Mouse (Mus musculus): Measurements from ENCODE around the gene Kbtbd12. TPM values are rescaled to one million over a fixed set of nuclear protein-coding genes. Genes with fewer than 3 reads are reported as not detected.
A peak's percentile ranks its signal among the peaks of the same experiment; 100 is the strongest.

Gene Kbtbd12
- polyA plus RNA-seq, 1 experiment = 0.19 TPM

GRCm38 (mm10) chr6:88662284-88662683 lies 24.5 kb upstream of the Kbtbd12 start:
- H3K4me1 ChIP-seq (ENCODE audit: control insufficient read depth, insufficient read depth, insufficient read length) = peaks cover 6% of the 10 kb centered on the region; the same call in 1 of the 2 replicates
- TF ChIP-seq POLR2A (IDR thresholded peaks at IDR 0.05; ENCODE audit: low read depth, low read length) (no peak), CTCF (IDR thresholded peaks at IDR 0.05; ENCODE audit: extremely low read depth, insufficient read depth, insufficient read length, insufficient replicate concordance) (no peak)
- H3K36me3 ChIP-seq (ENCODE audit: control insufficient read depth, insufficient read depth, low read length) = no peaks in the 10 kb centered on the region
- DNase-seq (ENCODE audit: low read depth in 1 of 2, low spot score in 2 of 2) = peak in 1 of 2 experiments; percentile 8
- 50% methylated on average over 3 of the region's 3 CpGs for WGBS
- no peaks in the 10 kb centered on the region for H3K27me3 ChIP-seq (ENCODE audit: control insufficient read depth, insufficient read depth, low read length)
- H3K27ac ChIP-seq (ENCODE audit: insufficient read depth, low read length) = no peak overlapping the region
- no peak overlapping the region for H3K4me3 ChIP-seq (ENCODE audit: extremely low read depth, insufficient read depth, insufficient read length)

- Histone ChIP-seq H3K4me1 (ENCODE audit: control insufficient read depth, insufficient read depth, insufficient read length) (peaks cover 6% of the 10 kb centered on the region; the same call in 1 of the 2 replicates), H3K27me3 (ENCODE audit: control insufficient read depth, insufficient read depth, low read length) (no peaks in the 10 kb centered on the region), H3K36me3 (ENCODE audit: control insufficient read depth, insufficient read depth, low read length) (no peaks in the 10 kb centered on the region), H3K4me3 (ENCODE audit: extremely low read depth, insufficient read depth, insufficient read length) (no peak overlapping the region), H3K27ac (ENCODE audit: insufficient read depth, low read length) (no peak overlapping the region)
- 91% methylated on average over 2 of the region's 2 CpGs for WGBS
- DNase-seq (ENCODE audit: low read depth in 1 of 2, low spot score in 2 of 2) = no peak
- no peak for TF ChIP-seq POLR2A (IDR thresholded peaks at IDR 0.05; ENCODE audit: low read depth, low read length)
- TF ChIP-seq CTCF (IDR thresholded peaks at IDR 0.05; ENCODE audit: extremely low read depth, insufficient read depth, insufficient read length, insufficient replicate concordance) = no peak
These were observed 23.9 kb upstream of the Kbtbd12 start for GRCm38 (mm10) chr6:88661696-88662095.

DNA sequence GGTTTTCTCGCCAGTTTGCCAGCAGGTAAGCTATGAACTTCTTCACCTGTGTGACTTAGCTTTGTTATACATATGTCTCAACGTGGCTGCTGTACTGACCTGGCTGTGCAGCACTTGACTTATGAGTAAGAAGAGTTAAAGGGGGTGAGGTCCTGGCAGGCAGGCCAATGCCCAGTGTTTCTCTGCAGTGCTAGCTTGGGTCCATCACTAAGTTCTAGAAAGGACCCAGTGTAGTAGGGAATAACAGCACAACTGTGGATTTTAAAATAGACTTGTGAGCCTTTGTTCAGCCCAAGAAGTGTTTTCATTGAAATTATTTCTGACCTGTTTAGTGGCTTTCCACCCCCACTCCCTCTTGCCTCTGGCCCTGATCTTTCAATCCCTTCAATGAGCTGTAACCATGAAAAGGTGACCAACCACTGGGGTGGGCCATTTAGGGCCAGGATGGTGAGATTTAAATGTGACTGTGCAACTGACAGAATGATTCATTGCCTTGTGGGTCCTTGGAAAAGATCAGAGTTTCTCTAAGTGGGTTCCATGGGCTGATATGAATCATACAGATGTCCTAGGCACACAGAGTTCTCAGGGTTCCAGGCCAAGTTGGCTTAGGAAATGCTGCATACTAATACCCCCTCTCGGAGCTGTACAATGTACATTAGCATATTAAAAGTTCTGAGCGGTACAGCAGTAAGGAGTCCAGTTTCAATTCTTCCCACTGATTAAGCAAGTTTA lies 10.0 kb upstream of the Kbtbd12 start:
- Histone ChIP-seq H3K4me1 (ENCODE audit: control insufficient read depth, insufficient read depth, insufficient read length) (no peaks in the 10 kb centered on the region), H3K36me3 (ENCODE audit: control insufficient read depth, insufficient read depth, low read length) (no peaks in the 10 kb centered on the region), H3K27ac (ENCODE audit: insufficient read depth, low read length) (no peak overlapping the region), H3K4me3 (ENCODE audit: extremely low read depth, insufficient read depth, insufficient read length) (no peak overlapping the region), H3K27me3 (ENCODE audit: control insufficient read depth, insufficient read depth, low read length) (no peaks in the 10 kb centered on the region)
- DNase-seq (ENCODE audit: low read depth in 1 of 2, low spot score in 2 of 2) = no peak
- WGBS = 86% methylated on average over 4 of the region's 4 CpGs
- TF ChIP-seq CTCF (IDR thresholded peaks at IDR 0.05; ENCODE audit: extremely low read depth, insufficient read depth, insufficient read length, insufficient replicate concordance) (no peak), POLR2A (IDR thresholded peaks at IDR 0.05; ENCODE audit: low read depth, low read length) (no peak)

GRCm38 (mm10) chr6:88644786-88645185 lies 7.0 kb upstream of the Kbtbd12 start:
- H3K36me3 ChIP-seq (ENCODE audit: control insufficient read depth, insufficient read depth, low read length) = no peaks in the 10 kb centered on the region
- TF ChIP-seq POLR2A (IDR thresholded peaks at IDR 0.05; ENCODE audit: low read depth, low read length) = no peak
- TF ChIP-seq CTCF (IDR thresholded peaks at IDR 0.05; ENCODE audit: extremely low read depth, insufficient read depth, insufficient read length, insufficient replicate concordance) = no peak
- no peak overlapping the region for H3K27ac ChIP-seq (ENCODE audit: insufficient read depth, low read length)
- no peaks in the 10 kb centered on the region for H3K27me3 ChIP-seq (ENCODE audit: control insufficient read depth, insufficient read depth, low read length)
- H3K4me3 ChIP-seq (ENCODE audit: extremely low read depth, insufficient read depth, insufficient read length) = no peak overlapping the region
- H3K4me1 ChIP-seq (ENCODE audit: control insufficient read depth, insufficient read depth, insufficient read length) = no peaks in the 10 kb centered on the region
- WGBS = 76% methylated on average over 4 of the region's 4 CpGs
- no peak for DNase-seq (ENCODE audit: low read depth in 1 of 2, low spot score in 2 of 2)

DNA sequence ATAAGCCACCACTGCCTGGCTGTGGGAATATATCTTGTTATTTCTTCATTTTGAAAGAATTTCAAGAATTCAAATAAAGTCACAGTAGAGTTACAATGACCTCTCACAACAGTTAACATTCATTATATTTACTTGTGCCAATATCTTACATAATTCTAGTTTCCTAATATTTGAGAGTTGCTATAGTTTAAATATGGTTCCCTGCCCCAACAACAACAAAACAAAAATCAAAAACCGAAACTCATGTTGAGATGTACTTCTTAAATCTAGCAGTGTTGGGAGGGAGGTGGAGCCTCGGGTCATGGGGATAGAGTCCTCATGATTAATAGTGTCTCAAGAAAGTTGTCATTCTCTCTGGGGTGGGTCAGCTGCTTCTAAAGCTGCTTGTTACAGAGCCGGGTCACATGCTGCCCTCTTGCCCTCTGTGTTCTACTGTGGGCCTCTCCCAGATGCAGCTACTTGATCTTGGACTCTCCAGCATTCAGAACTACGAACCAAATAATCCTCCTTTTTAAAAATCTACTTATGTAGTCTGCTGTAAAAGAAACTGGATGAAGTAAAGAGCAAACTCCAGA lies 3.7 kb upstream of the Kbtbd12 start:
- Histone ChIP-seq H3K27ac (ENCODE audit: insufficient read depth, low read length) (no peak overlapping the region), H3K36me3 (ENCODE audit: control insufficient read depth, insufficient read depth, low read length) (no peaks in the 10 kb centered on the region), H3K4me3 (ENCODE audit: extremely low read depth, insufficient read depth, insufficient read length) (no peak overlapping the region), H3K4me1 (ENCODE audit: control insufficient read depth, insufficient read depth, insufficient read length) (no peaks in the 10 kb centered on the region), H3K27me3 (ENCODE audit: control insufficient read depth, insufficient read depth, low read length) (no peaks in the 10 kb centered on the region)
- 80% methylated on average over 4 of the region's 4 CpGs for WGBS
- TF ChIP-seq POLR2A (IDR thresholded peaks at IDR 0.05; ENCODE audit: low read depth, low read length) (no peak), CTCF (IDR thresholded peaks at IDR 0.05; ENCODE audit: extremely low read depth, insufficient read depth, insufficient read length, insufficient replicate concordance) (no peak)
- no peak for DNase-seq (ENCODE audit: low read depth in 1 of 2, low spot score in 2 of 2)

GRCm38 (mm10) chr6:88640331-88640730 lies 2.6 kb upstream of the Kbtbd12 start:
- 56% methylated on average over 3 of the region's 3 CpGs for WGBS
- TF ChIP-seq CTCF (IDR thresholded peaks at IDR 0.05; ENCODE audit: extremely low read depth, insufficient read depth, insufficient read length, insufficient replicate concordance) (no peak), POLR2A (IDR thresholded peaks at IDR 0.05; ENCODE audit: low read depth, low read length) (no peak)

DNA sequence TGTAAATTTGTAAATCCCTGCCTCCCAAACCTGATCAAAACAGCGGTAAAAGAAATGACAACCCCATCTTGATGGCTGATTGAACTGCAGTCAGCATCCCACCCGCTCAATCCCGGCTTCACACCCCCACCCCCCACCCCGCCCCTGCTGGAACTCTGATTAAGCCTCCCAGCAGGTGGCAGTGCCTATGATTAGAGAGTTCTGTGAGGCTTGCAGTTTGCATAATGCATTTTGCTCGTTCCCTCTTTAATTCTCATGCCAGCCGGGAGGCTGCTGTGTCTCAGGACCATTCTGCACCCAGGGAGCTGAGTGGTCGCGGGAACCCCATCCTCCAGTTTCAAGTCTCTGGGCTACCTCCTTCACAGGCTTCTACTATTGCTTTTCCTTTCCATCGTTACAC lies 2.2 kb upstream of the Kbtbd12 start:
- no peaks in the 10 kb centered on the region for H3K4me1 ChIP-seq (ENCODE audit: control insufficient read depth, insufficient read depth, insufficient read length)
- no peaks in the 10 kb centered on the region for H3K27me3 ChIP-seq (ENCODE audit: control insufficient read depth, insufficient read depth, low read length)
- no peaks in the 10 kb centered on the region for H3K36me3 ChIP-seq (ENCODE audit: control insufficient read depth, insufficient read depth, low read length)
- H3K4me3 ChIP-seq (ENCODE audit: extremely low read depth, insufficient read depth, insufficient read length) = no peak overlapping the region
- no peak for DNase-seq (ENCODE audit: low read depth in 1 of 2, low spot score in 2 of 2)
- TF ChIP-seq POLR2A (IDR thresholded peaks at IDR 0.05; ENCODE audit: low read depth, low read length) = no peak
- no peak for TF ChIP-seq CTCF (IDR thresholded peaks at IDR 0.05; ENCODE audit: extremely low read depth, insufficient read depth, insufficient read length, insufficient replicate concordance)
- WGBS = 16% methylated on average over 9 of the region's 9 CpGs
- H3K27ac ChIP-seq (ENCODE audit: insufficient read depth, low read length) = no peak overlapping the region

More at GRCm38 (mm10) chr6:88640331-88640730, 2.6 kb upstream of the Kbtbd12 start:
- no peak overlapping the region for H3K4me3 ChIP-seq (ENCODE audit: extremely low read depth, insufficient read depth, insufficient read length)
- H3K27me3 ChIP-seq (ENCODE audit: control insufficient read depth, insufficient read depth, low read length) = no peaks in the 10 kb centered on the region
- H3K27ac ChIP-seq (ENCODE audit: insufficient read depth, low read length) = no peak overlapping the region
- no peak for DNase-seq (ENCODE audit: low read depth in 1 of 2, low spot score in 2 of 2)
- H3K4me1 ChIP-seq (ENCODE audit: control insufficient read depth, insufficient read depth, insufficient read length) = no peaks in the 10 kb centered on the region
- no peaks in the 10 kb centered on the region for H3K36me3 ChIP-seq (ENCODE audit: control insufficient read depth, insufficient read depth, low read length)
